Mouse (Mus musculus): ENCODE measurements around the gene Ehd4.

GRCm38 (mm10) chr2:120058818-120059217 lies 95.6 kb downstream of the Ehd4 start:
- TF ChIP-seq CTCF (IDR thresholded peaks at IDR 0.05; ENCODE audit: low read depth, low read length) (no peak), POLR2A (IDR thresholded peaks at IDR 0.05; ENCODE audit: extremely low read depth, insufficient read depth, low read length) (no peak)

Measured in liver, adult 2 months (tissue).